Mouse (Mus musculus): ENCODE measurements around the gene Uap1. TPM values are rescaled to one million over a fixed set of nuclear protein-coding genes. Genes with fewer than 3 reads are reported as not detected.
A peak's percentile ranks its signal among the peaks of the same experiment; 100 is the strongest.

Uap1 gene
- 10 to 100 TPM; 10.6 to 22.9 (median 14.7) TPM for polyA plus RNA-seq (2017; shearing (Covaris generic))

- peak; percentile 93 for ATAC-seq
Measured at GRCm38 (mm10) chr1:170174814-170175332, at the start of gene Uap1. Gene Uap1 (minus strand): TSS chr1:170174957.

GRCm38 (mm10) chr1:170223276-170223675, 48.5 kb upstream of the Uap1 start:
- no peak for ATAC-seq

- no peak for ATAC-seq
Measured at GRCm38 (mm10) chr1:170220351-170220750, 45.6 kb upstream of the Uap1 start.

GRCm38 (mm10) chr1:170218091-170218884, 43.5 kb upstream of the Uap1 start:
- ATAC-seq = peak; percentile 48

GRCm38 (mm10) chr1:170215590-170215989, 40.8 kb upstream of the Uap1 start:
- ATAC-seq = no peak

- ATAC-seq = peak; percentile 91
Measured at GRCm38 (mm10) chr1:170214757-170215522, 40.2 kb upstream of the Uap1 start, which contains the start of gene Uhmk1. Gene Uhmk1 (minus strand): TSS chr1:170215397.

- no peak for ATAC-seq
Measured at GRCm38 (mm10) chr1:170214383-170214756, 39.6 kb upstream of the Uap1 start.

- no peak for ATAC-seq
Measured at GRCm38 (mm10) chr1:170213181-170213879, 38.6 kb upstream of the Uap1 start.

- ATAC-seq = no peak
Measured at GRCm38 (mm10) chr1:170206395-170206794, 31.6 kb upstream of the Uap1 start.

- ATAC-seq = no peak
Measured at GRCm38 (mm10) chr1:170200379-170200778, 25.6 kb upstream of the Uap1 start.

GRCm38 (mm10) chr1:170196211-170196610, 21.5 kb upstream of the Uap1 start:
- no peak for ATAC-seq

GRCm38 (mm10) chr1:170191925-170192324, 17.2 kb upstream of the Uap1 start:
- ATAC-seq = no peak

GRCm38 (mm10) chr1:170190225-170190624, 15.5 kb upstream of the Uap1 start:
- ATAC-seq = no peak

GRCm38 (mm10) chr1:170188601-170189000, 13.8 kb upstream of the Uap1 start:
- no peak for ATAC-seq

GRCm38 (mm10) chr1:170186531-170186930, 11.8 kb upstream of the Uap1 start:
- ATAC-seq = no peak

- ATAC-seq = no peak
Measured at GRCm38 (mm10) chr1:170185137-170185536, 10.4 kb upstream of the Uap1 start.

GRCm38 (mm10) chr1:170182706-170183105, 7.9 kb upstream of the Uap1 start:
- ATAC-seq = no peak

GRCm38 (mm10) chr1:170176661-170177239, 2.0 kb upstream of the Uap1 start:
- ATAC-seq = no peak

GRCm38 (mm10) chr1:170175848-170176247, 1.1 kb upstream of the Uap1 start:
- no peak for ATAC-seq

- peak; percentile 25 for ATAC-seq
Measured at GRCm38 (mm10) chr1:170173991-170174813, 555 bp downstream of the Uap1 start.

- peak; percentile 78 for ATAC-seq
Measured at GRCm38 (mm10) chr1:170167781-170168180, 7.0 kb downstream of the Uap1 start.

- ATAC-seq = no peak
Measured at GRCm38 (mm10) chr1:170164913-170165312, 9.8 kb downstream of the Uap1 start.

Measured in inflammation-experienced regulatory T-cells, adult 6 months (primary cell).